Mouse (Mus musculus) cerebellum, adult 11-12 months (tissue): ENCODE data around the gene Plekhg3.

ENCODE experiments used
- DNase-seq: peaks from one replicate; pipeline ENCODE4 v3.0.0; 2022

The Plekhg3 gene

DNA sequence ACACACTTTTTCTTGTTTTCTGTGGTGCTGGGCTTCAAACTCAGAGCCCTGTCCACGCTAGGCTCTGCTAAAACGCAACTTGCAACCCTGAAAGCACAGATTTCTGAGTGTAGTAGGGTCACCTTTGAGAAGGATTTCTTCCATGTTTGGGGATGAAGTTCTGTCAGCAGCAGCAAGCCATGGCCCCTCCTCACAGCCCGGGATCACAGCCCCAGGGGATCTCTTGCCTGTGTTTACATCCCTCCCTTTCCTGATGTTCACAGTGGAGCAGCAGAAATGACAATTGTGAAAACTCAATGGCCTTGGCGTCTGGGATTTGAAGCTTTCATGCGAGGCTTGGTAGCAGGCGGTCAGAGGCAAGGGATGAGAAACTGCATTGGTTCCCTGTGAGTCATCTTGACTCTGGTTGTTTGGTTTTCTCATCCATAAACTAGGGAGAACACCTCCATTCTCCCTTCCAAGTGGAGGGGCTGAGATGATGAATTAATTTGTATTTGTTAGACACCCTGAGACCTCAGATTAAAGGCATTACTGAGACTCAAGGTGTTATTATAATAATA lies at the start of gene Plekhg3:
TSS of gene Plekhg3 (plus strand) at position 312 of the 560 bp plus-strand sequence.
- no peak for DNase-seq

DNA sequence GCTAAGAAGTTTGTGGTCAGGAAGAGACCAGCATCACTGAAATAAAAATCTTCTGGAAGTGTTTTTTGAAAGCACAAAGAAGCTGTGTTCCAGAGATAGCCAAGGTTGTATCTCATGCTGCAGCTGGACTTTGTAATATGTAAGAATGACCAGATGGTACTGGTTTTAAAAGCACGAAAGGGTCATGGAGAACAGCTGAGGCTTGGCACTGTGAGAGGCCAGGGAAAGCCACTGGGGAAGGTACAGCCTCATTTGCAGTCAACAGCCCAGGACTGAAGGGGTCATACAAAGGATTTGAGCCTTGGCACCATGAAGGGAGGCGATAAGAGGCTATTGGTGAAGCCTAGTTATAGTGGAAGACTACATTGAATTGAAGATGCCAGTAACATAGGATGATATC lies 48.2 kb upstream of the Plekhg3 start:
- no peak for DNase-seq

DNA sequence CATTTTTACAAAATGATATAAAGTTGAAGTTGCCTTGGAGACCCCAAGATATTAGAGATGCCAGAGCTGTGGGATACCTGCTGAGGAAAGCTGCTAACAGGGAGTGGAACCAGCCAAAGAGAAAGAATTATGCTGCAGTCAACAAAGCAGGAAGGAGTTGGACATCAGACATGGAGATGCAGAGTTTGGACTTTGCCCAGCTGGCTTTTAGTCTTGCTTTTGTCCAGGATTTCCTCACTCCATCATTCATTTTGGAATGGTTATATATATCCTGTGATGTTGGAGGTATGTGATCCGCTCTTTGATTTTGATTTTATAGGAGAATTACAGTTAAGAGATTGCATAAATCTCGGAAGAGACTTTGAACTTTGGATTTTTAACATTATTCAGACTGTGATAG lies 47.7 kb upstream of the Plekhg3 start:
- no peak for DNase-seq

DNA sequence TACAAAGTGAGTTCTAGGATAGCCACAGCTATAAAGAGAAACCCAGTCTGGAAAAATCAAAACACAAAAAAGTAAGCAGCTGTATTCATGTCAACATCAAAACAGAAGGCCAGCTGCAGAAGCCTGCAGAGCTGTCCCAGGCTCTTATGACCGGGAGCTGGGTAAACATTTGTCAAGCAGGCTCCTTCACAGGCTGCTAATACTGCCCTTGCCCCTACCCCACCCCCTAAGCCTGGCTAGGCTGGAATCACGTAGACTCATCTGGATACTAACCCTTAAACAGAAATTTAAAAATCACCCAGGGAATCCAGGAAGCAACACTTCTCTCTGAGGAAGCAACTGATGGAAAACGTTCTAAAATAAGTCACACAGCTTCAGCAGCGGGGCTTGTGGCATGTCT lies 45.8 kb upstream of the Plekhg3 start:
- DNase-seq = no peak

DNA sequence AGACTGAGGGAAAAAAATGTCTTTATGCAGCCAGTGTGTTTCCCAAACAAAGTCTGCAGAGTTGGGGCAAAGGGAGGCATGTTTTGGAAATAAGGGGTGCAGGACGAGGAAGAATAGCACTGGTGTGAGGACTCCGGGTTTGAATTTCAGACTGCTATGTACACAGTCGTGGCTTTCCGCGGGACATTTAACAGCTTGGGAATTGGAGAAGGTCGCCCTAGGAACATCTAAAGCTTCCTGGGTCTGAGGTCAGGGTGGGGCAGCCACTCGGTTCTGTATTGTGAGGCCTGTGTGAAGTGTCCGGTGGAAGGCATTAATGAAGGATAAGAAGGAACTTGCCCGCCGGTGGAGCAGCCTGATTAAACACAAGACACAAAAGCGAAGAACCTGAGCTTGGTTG lies 45.3 kb upstream of the Plekhg3 start:
- DNase-seq = no peak

DNA sequence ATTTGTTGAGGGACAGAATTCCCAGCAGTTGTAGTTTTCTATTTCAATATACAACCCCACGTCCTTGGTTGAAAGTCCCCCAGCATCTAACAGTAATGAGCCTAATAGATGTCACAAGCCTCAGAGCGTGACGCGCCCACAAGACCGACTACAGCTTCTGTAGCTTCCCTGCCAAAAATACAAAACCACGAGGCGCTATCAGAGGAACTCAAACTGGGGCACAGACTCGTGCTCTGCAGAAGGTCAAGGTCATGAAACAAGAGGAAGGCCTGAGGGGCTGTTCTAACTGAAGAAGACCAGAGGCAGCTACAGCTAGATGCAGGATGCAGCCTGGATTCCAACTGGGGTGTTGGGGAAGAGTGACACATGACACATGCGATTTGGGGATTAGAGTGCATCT lies 43.7 kb upstream of the Plekhg3 start:
- DNase-seq = no peak

DNA sequence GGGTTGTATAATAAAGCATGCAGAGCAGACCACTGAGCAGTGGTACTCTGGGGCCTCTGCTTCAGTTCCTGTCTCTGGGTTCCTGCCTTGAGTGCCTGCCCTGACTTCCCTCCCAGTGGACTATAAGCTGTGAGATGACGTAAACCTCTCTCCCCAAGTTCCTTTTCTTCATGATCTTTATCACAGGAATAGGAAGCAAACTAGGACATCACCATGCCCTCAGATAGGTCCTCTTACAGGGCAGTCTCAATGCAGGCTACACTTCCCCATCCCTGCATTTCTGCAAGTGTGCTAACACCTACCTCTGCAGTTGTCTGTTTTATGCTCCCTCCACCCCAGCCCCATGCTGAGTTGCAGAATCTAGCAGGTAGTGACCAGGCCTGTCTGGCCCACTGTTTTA lies 39.9 kb upstream of the Plekhg3 start:
- DNase-seq = no peak

DNA sequence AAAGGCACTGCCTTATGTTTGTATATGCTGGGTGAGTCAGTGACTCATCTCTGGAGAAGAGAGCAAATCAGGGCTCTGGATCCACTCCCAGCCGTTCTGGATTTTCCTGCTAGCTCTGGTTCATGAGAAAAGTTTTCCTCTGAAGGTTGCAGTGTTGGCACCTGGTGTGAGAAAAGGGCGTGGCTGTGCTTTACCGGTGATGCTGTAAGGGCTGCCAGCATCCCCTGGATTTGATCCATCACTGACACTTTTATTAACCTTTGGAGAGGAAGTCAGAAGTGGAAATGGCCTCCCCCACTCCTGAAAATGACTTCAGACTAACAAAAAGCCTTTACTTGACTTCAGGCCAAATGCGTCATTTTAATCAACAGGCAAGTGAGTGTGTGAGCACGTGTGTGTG lies 37.2 kb upstream of the Plekhg3 start:
- no peak for DNase-seq

DNA sequence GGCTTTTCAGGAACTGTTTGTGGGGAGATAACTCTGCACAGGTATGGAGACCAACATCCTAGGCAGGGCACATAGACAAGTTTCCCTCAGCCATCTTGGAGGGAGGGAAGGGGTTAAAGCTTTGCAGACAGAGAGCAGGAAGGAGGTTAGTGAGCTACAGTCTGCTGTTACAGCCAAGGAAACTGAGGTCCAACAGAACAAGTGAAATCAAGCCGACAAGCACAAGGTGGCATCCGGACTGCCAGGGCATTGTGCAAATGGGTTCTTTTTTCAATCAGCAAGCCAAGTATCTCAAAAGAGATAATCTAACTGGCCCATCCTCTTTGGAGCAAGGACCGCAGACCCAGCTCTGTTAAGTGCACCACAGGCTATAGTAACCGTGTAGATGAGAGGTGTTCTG lies 35.3 kb upstream of the Plekhg3 start:
- no peak for DNase-seq

DNA sequence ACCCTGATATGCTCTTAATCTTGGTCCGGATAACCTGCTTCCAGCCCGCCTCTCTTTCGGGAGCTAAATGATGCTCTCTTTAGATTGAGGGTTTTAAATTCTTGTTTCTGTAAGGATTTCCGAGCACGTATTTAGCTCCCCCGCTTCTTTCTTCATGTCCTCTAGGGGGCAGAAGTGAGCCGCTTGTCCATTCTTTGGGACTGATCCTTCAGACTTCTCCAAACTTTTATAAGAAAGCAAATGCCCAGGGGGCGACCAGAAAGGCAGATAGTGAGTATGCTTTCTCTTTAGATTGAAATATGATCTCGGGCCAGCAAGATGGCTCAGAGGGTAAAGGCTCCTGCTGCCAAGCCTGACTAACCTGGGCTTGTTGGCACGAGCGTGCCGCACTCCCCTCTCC lies 34.4 kb upstream of the Plekhg3 start:
- DNase-seq = peak; percentile 45

DNA sequence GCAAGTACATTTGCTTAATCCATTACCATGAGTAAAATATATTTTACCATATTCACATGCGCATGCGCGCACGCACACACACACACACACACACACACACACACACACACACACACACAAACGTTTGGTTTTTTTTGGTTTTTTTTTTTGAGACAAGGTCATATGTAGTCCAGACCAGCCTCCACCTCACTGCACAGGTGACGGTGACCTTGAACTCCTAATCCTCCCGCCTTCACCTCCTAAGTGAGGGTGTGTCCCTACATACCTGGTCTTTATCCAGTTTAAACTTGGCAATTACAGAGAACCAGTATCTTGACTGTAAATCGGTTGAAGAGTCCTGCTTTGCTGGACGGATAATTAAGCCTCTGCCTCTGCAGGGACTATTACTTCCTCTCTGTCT lies 31.4 kb upstream of the Plekhg3 start:
- no peak for DNase-seq

DNA sequence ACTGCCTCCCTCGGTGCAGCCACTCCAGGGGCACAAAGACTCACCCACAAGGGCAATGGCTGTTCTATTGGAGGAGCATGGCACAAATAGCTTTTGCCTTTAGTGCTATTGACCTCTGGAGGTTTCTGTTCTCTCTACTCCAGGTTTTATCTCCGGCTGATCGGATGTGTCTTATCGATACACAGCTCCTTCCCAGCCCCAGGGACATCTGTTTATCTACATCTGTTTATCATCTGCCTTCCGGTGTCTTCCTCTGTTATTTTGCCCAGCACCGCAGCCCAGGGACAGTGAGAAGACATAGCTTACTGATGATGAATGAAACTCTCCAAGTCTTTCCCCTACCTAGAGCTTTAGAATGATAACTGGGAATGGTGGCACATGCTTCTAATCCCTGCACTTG lies 30.6 kb upstream of the Plekhg3 start:
- no peak for DNase-seq

DNA sequence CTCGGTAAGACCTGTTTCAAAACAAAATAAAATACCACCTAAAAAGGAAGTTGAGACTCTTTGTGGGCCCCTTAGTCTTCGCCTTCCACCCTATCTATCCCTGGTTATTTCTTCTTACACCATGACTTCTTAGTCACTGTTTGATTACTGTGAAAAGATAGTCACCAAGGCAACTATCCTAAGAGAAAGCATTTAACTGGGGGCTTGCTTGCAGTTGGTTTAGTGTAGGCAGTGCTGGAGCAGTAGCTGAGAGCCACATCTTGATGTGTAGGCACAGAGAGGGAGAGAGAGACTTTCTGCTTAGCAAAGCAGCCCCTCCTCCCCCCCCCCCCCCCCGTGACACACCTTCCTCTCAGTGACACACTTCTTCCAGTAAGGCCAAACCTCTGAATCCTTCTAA lies 29.8 kb upstream of the Plekhg3 start:
- DNase-seq = no peak

DNA sequence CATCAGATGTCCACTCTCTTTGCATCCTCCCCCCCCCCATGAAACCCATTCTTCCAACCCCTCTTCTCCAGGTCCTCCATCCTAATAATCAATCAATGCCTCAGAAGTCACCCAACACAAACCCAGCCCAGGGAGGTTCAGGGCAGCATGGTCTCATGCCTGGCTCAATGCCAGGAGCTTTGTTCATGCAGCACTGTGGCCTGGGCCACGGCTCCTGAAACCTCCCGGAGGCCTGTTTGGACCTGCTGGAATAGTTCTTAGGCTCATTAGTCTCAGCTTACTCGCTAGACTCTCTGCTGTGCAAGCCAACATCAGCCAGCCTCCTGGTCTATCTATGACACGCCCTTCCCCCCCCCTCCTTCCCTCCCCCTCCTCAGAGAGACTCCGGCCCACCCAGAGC lies 27.7 kb upstream of the Plekhg3 start:
- no peak for DNase-seq

DNA sequence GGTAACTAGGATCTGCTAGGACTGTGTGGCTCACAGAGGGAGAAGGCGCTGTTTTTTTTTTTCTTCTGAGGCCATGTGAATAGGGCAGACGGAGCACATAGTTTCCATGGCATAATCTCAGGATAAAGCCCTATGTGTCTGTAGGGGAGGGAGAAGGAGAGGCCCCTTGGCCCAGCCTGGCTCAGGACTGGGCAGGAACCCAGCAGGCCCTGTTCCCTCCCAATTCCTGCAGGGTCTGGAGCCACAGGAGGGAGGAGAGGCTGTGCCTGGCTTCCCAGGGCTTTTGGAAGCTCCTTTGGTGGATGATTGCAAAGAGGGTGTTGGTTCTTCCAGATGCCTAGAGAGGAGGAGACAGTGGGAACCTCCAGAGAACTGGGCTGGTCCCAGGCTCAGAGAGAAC lies 24.2 kb upstream of the Plekhg3 start:
- peak; percentile 33 for DNase-seq

DNA sequence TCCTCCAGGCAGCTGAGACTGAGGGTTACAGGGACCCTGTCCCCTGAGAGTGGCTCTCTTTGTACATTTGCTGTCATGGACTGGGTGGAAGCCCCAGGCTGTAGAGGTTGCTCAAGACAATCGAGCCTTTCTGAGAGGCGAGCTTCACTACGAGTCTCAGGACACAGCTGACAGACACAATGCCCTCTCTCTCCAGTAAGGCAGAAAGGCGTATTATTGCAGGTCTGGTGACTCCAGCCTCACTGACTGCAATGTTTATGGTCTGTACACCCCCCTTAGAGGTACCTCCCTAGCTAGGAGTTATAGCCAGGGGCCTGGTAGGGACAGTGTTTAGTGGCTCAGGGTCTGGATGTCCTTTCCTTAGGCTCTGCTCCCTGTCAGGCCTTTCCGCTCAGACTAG lies 22.9 kb upstream of the Plekhg3 start:
- DNase-seq = no peak

DNA sequence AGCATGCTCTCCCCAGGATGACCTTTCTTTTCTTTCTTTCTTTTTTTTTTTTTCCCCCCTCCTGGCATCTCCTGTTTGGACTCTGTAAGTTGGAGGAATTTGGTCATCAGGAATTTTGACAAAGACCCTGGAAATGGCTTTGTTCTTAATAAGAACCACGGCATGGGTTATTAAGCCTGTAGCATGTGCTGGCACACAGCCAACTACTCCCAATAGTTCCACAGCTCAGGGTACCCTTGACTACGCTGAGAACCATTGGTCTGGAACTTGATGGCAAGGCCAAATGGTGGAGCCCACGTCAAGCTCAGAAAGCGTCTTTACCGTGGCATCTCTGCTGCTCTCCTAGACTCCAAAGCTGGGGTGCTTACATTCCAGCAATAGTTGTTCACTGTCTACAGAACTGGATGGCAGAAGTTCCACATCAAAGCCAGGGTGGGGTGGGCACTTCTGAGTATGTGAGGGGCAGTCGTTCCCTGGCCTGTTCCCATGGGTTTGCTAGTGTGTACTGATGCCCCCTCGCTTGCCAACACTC lies 21.7 kb upstream of the Plekhg3 start:
- no peak for DNase-seq

DNA sequence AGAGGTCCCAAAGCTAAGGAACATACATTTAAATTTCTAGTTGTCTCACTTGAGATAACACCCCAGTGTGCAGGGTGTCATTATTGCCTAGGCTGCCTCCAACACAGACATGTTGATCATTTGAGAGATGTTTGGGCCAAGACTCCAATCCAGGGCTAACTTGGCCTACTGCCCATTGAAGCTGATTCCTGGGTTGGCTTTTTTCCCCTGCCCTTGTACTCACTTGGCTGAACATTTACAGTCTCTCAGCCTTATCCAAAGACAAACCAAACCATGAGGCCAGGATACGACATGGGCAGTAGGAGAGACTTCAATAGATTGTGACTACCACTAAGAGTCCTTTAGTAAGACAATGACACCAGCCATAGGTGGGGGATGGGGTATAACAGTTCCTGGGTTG lies 18.0 kb upstream of the Plekhg3 start:
- DNase-seq = peak; percentile 79

DNA sequence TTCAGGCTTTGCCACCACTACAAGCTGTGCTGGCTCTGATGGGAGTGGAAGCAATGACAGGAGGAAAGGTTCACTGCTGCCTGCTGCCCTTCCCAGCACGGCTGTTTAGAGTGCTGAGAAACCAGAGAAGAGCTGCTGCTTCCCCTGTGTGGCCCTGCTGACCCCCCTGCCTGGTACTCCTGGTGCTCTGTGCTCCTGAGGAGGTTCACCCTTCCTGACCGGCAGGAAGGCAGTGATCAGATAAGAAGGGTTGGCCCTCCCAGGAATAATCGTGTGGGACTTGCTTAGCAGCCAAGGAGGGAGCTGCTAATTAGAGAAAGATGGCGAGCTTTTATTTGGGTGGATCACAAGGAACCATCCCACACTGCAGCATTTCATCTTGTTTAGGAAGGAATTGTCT lies 15.8 kb upstream of the Plekhg3 start:
- no peak for DNase-seq

DNA sequence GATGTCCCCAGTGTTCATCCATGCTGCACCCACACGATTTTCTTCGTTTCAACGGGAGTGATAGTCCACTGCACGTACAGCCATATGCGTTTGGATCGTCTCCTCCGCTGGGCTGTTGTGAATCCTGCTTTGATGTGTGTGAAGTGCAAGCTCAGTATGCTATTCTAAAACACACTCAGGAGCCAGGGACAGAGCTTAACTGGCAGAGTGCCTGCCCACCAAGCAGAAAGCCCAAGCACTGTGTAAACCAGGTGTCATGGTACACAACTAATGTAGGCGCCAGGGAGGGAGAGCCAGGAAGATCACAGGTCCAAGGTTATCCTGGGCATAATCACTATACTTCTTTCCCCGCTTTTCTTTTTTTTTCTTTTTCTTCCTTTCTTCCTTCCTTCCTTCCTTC lies 12.7 kb upstream of the Plekhg3 start:
- no peak for DNase-seq

DNA sequence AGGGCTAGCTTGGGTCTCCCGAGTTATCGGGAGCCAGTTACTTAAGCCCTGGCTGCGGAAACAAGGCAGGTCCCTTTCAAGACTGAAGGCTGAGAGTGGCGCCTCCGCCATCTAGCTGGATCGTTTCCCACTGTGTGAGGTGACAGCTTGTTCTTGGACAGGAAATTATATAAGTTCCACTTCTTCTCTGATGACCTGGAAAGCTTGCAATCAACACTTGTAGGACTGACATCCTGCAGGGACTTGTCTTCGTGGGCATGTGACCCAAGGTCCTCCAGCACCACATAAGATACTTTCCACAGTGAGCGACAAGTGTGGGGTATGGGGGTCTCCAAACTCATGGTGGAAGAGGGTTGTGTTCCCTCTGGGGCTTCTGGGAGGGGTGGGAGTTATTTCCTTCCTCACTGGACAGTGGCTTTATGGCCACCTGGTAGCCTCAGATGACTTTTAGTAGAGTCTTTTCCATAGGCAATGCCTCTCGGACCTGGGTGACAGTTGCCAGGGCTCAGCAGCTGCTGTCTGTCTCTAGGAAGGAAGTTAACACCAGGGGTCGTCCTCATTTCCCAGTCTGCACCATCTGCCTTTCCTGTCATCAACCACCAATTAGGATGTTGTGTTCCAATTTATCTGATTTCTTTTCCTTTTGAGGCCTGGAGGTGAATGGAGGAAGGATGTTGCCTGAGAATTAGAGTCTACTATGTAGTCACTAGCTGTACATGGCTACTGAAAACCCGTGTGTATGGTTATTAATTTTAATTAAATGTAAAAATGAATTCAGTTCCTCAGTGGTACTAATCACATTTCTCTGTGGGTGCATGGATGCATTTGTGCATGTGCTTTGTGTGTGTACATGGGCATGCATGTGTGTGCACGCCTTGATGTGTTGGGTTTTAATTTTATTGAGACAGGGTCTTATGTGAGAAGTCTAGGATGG lies 11.5 kb upstream of the Plekhg3 start:
- DNase-seq = peak; percentile 89

DNA sequence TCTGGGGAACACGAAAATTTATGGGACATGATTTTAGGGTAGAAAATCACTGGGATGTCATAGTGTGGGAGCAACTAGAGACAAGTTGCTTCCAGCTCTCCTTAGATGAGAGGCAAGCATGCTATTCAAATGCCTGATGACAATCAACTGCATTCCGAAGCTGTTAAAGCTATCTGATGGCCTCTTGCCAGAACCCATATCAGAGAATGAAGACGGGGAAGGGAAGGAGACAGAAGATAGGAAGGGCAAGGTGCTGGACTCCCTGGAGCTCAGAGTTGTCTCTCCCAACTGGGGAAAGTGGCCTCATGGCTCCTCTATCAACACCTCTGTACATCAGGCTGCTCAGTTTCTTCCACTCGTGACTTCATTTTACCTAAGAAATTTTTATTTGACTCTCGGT lies 7.0 kb upstream of the Plekhg3 start:
- no peak for DNase-seq

DNA sequence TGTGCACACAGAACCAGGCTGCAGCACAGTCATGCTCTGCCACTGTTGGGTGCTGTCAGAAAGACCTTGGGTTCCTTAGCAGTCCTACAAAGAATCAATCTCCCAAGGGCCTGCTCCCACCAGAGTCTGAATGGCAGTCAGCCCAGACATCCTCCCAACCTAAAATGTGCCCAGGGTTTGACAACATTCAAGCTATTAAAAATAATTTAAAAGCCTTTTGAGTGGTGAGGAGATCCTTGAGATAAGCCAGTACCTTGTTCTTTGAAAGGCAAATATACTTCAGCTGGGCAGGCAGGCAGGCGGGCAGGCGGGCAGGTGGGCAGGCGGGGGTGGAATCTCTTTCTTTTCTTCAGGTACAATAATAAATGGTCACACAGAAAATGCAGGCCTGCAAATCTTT lies 5.8 kb upstream of the Plekhg3 start:
- no peak for DNase-seq

DNA sequence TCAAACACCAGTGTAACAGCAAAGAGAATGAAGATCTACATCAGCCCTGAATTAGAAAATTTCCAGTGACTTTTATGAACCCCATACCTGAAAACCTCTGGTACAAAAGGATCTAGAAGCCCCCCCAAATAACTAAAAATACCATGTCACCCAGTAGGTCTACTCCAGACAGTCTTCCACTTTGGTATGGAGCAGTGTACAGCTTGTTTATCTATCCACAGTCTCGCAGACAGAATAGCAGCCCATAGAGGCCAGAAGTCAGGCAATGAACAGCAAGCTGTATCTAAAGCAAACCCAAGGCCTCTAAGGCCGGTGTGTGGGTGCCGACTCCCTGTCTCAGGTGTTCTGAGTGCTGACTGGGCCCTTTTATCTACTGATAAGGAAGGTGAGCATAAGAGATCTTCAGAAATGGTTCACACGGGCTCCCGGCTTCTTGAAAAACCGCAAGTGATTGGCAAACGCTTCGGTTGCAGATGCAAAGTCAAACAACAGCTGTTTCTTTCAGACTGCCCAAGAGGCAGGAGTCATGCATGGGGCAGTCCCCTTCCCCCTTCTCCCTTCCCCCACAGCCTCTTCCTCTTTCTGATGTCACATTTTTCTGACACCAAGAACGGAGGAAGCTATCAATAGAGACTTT lies 3.3 kb upstream of the Plekhg3 start:
- no peak for DNase-seq
